Mouse (Mus musculus) layer of hippocampus, adult 11-12 months (tissue): ENCODE measurements at regions not wholly inside any gene's neighbourhood (a gene's known extent, or its start where the extent isn't known, plus 50 kb on each side); places are given as distances from the start of the nearest gene placed in this dataset.

ENCODE experiments used
- DNase-seq: peaks from one replicate; pipeline ENCODE4 v3.0.0; 2022; ENCODE audit warnings: low spot score

DNA sequence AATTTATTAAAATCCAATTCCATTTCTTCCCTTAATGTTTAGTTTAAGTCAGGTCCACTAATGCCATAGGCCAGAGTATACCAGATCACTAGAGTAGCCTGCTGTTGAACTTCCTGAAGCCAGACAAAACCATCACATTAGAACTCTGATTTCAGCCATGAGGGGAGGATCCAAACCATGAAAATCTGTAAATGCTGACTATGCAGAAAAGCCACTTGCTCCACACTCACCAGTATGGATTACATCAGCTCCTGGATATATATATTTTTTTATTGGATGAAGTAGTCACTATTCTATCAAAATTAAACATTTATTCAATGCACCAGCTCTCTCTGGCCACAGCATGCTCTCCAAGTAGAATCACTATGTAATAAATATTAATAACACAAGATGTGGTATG, 202.8 kb upstream of the Nrp1 start:
- DNase-seq = no peak

DNA sequence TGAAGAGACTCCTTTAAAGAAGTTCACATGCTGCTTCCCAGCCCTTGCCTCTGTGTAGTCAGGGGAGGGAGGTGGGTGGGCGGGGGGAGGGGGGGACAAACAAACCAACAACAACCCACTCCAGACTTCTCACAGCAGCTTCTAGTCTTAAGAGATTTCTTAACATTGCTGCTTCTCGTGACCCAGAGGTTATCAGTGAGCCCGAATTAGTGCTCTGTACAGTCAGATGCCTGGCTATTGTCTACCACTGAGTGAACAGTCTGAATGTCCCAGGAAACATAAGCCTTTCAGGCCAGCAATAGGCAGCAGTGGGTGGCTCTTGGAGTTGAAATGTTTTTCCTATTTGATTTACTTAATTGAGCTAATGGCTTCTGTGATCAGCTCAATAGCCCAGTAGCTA, 202.2 kb upstream of the Nrp1 start:
- DNase-seq = no peak

DNA sequence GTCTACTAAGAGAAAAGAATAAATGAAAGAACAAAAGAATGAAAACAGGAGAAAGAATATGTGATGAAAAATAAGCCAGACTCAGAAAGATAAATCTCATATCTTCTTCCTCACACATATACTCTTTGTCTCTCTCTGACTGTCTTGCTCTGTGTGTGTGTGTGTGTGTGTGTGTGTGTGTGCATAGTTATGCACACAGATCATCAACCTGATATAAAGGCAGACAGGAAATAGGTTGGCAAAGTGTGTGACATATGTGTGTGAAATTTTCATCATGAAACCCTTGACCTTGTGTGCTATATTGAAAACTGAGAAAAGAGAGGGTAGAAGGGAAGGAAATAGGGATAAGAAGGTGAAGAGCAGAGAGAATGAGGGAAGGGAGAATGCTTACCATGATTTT, 195.5 kb upstream of the Nrp1 start:
- DNase-seq = no peak

GRCm38 (mm10) chr8:128164976-128165375, 193.4 kb upstream of the Nrp1 start:
- DNase-seq = peak; percentile 72

- no peak for DNase-seq
These were observed 192.8 kb upstream of the Nrp1 start for GRCm38 (mm10) chr8:128165591-128165990.

- DNase-seq = peak; percentile 12
These were observed 192.3 kb upstream of the Nrp1 start for GRCm38 (mm10) chr8:128166097-128166496.

DNA sequence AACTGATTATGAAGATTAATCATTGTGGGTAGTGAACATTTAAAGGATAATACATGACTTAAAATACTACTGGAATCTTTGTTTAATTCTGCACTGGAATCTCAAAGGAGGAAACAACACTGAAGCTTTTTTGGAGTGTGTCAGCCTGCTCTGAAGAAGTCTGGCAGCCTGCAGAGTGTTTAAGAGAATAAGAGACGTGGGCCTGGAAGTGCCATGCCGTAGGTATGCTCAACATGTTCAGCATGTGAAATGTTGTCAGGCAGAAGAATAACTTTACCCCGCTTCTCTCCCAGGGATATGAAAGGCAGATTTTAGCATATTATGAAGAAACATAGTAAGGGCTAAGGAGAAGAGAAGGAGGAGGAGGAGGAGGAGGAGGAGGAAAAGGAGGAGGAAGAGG, 189.6 kb upstream of the Nrp1 start:
- no peak for DNase-seq

DNA sequence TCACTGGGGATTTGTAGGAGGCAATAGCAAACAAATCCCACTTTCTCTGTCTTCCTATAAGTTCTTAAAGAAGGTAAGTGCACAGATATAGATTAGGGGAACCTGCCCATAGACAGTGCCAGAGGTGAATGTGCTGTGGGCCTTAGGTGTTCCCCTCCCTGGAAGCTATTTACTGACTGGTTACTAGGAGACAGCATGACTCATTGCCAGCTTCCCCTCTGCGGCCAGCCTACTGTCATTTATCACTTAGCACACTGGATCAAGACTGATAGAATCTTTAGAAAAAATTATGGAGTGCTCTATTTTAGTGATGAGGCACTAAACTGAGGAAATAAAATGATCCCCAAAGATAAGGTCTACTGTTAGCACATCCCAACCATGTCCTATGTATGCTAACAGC, 187.3 kb upstream of the Nrp1 start:
- no peak for DNase-seq

DNA sequence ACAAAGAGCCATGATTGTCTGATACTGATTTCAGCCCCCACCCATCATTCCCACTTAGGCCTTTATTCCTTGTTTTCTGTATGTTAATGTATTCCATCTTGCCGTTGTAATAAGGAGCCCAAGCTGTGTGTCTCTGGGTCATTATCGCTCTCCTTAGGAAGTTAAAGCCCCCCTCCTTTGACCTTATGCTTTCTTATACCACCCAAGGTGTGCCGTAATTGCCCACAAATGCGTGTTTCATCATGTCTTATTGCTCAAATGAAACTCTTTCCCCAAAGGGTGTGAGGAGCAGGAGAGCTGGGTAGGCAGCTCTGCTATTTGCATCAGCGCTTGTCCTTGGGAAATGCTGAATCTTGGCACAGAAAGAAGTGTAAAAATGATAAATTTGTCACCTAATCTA, 178.2 kb upstream of the Nrp1 start:
- DNase-seq = no peak

DNA sequence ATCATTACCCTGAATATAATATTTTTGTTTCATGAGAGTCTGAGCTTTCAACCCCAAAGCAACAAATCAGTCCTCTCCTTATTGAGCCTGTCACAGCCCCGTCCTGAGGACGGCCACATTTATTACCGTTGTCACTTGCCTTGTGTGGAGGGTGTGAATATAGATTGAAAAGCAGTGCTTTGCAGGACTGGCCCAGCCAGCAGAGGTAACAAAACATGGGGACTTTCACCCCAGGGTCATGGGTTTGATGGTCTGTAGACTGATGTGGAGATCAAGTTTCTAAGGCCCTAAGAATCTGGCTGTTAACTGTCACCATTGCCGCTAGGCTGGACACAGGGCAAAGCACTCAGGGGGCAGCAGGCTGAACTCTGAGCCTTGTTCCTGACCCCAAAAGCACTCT, 175.3 kb upstream of the Nrp1 start:
- DNase-seq = no peak

DNA sequence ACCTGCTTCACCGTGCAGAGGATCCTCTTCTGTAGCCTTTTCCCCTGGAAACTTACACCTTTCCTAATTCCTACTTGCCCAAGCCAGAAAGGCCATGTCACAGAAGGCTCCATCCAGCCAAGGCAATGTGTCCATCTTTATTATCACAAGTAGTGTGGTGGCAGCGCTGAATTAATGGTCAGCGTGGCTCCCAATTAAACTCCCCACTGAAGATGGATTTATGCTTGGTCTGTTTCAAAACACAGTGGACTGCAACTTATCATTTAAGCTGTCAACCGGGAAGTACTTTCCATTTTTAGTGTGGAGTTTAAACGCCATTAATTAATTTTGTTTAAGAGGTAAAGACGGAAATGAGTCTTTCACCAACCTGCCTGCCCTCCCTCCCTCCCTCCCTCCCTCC, 170.1 kb upstream of the Nrp1 start:
- no peak for DNase-seq

GRCm38 (mm10) chr8:128193293-128193887, 165.0 kb upstream of the Nrp1 start:
- DNase-seq = no peak

DNA sequence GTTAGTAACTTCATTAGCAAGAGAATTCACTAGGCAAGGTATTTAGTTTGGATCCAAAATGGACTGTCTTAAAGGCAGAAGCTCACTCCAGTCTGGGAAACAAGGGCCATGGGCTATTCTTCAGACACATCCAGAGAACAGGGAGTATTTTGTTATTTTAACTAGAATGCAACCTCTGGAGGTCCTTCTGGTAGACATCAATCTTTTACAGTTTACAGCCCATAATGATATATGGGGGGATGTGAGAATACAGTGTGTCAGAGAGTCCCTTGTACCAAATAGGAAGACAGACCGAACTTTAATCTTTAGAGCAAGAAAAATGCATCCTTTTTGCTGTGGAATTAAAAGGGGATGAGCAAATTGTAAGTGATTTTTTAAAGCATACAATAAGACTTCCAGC, 157.6 kb upstream of the Nrp1 start:
- no peak for DNase-seq

DNA sequence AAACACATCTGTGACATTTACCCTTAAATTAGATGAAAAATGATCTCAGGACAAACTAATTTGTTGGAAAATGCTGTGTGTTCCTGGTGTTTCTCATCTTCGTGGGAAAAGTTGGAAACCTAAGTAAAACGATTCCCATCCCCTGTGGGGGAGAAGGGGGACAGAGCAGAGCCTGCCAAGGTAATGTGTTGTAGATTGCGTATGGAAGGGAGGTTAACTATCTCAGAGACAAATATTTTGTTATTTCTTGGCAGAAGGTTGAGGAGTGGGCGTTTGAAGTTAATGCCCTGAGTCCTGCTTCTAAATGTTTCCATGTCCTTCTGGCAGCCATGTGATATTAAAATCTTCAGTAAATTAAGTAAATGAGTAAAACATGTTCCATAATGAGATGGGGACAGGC, 156.8 kb upstream of the Nrp1 start:
- no peak for DNase-seq

DNA sequence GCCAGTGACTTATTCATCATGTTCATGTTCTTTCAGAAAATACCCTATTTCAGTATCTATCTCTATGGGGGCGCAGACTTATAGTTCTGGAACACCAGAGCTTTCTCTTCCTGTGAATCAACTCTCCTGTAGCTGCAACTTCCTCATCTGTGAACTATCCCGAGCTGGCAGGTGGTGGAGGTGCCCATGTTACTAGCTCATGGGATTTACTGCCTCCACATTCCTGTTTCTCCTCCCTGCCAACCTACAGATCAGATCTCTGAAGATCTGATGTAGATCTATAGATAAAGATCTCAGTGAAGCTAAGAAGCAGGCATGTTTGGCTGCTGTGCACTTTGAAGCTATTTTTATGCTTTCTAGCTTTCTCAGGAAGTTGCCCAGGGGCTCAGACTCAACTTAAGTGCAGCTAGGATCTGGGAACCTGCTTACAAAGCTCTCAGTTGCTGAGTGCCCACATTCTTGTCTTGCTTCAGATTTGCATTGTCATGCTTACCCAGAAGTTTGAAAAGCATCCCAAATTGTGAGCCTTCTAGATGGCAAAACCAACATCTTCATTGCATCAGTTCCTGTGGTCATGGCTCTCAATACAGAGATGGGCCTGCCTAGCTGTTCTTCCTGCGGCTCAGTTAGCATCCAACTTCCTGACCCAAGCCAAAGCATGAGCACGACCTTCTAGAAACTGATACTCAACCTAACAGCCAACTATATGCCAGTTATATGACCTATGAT, 156.1 kb upstream of the Nrp1 start:
- DNase-seq = no peak

- DNase-seq = no peak
These were observed 153.6 kb upstream of the Nrp1 start for GRCm38 (mm10) chr8:128204803-128205202.

- DNase-seq = no peak
These were observed 151.3 kb upstream of the Nrp1 start for GRCm38 (mm10) chr8:128207138-128207537.

DNA sequence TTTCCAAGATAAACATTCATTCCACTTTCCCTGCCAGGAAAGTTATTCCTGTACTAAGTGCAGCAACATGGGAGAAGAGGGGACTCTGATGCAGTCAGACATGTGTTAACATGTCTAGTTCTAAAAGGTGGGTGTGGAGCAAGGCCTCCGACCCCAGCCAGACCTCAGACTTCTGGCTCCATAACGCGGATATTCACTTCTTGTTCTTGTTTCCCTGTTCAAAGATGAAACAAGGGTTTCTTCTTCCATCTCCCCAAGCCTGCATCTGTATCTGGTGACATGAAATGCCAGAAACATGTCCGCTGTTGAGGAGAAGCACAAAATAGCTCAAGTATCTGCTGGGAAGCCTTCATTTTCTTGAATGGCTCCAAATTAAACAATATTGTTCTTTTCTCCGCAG, 147.6 kb upstream of the Nrp1 start:
- no peak for DNase-seq

- no peak for DNase-seq
These were observed 146.2 kb upstream of the Nrp1 start for GRCm38 (mm10) chr8:128212223-128212622.

GRCm38 (mm10) chr8:128214256-128214655, 144.1 kb upstream of the Nrp1 start:
- no peak for DNase-seq

- DNase-seq = no peak
These were observed 139.5 kb upstream of the Nrp1 start for GRCm38 (mm10) chr8:128218886-128219285.

DNA sequence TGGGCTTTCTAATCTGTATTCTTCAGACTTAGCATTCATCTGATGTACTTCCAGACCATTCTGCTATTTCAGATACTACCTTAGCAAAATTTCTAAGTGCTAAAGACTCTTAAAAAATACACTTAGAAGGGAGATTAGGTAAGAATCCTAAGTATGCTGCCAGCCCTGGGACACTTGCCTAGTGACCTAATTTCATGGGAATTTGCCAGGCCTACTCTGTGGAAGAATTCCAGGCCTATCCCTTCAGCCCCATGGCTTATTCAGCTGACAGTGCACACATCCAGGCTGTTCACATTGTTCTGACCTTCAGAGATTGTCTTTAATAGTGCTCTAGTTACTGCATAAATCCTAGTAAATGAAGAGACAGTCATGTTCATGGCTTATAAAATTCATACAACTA, 138.9 kb upstream of the Nrp1 start:
- DNase-seq = peak; percentile 19

- DNase-seq = no peak
These were observed 135.3 kb upstream of the Nrp1 start for GRCm38 (mm10) chr8:128223092-128223491.

DNA sequence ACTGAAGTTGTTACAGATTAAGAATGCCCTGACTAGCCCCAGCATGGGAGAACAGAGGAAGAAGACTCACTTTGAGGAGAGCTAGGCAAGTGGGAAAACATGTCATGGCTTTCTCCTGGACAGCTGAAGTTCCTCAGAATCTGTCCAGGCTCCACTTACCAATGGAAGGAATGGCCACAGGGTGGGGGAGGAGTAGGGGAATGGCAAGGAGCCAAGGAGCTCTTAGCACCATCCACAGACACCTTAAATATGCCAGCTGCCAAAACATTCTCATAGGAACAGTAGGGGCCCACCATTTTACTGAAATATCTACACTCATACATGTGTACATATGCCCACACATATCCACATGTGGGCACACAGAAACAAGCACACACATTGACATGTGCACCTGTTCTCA, 134.9 kb upstream of the Nrp1 start:
- no peak for DNase-seq
